Mouse (Mus musculus): ENCODE measurements around the gene Gdpd3. TPM values are rescaled to one million over a fixed set of nuclear protein-coding genes. Genes with fewer than 3 reads are reported as not detected.

Gdpd3 gene
- polyA plus RNA-seq, 1 experiment from 2014 or later, result 2.0 TPM

DNA sequence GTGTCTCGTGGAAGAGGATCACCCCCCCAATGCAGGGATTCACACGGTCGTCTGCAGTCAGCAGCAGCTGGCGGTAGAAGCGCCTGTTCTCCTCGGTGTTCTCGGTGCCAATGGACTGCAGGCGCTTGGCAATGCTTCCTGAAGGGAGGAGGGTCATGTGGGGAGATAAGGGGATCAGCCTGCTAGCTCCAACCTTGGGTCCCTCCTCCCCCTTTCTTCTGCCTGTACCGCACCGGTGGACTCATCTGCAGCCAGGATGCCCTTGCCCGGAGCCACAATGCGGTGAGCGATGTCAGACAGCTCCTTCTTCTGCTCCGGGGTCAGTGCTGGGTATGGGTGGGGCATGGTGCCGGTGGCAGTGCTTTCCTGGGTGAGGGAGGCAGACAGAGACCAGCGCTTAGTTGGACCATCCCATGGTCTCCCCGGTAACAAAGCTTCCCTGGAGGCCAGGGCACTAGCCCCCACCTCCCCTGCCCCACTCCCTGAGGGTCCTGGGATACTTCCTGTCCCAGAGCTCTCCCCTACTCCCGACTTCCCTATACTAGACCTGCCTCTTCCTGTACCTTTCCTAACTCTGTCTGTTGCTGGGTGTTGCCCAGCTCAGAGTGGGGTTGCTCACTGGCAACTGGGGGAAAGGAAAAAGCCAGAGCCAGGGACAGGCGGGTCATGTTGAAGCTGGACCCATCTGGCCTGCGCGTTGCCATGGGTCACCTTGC lies 31.4 kb downstream of the Gdpd3 start, which contains the start of gene Fam57b:
Fam57b (plus strand) TSS at position 258 of the 716 bp plus-strand sequence.
- Histone ChIP-seq H3K4me3 (replicated peaks; ENCODE audit: low read depth, low read length) (peak within 1 kb of the TSS; percentile 79), H3K27ac (replicated peaks; ENCODE audit: low read depth, low read length) (peak within 1 kb of the TSS; percentile 96), H3K36me3 (ENCODE audit: control insufficient read depth, insufficient read depth, low read length) (peaks cover 31% of the 10 kb centered on the region), H3K4me1 (ENCODE audit: control insufficient read depth, insufficient read depth, low read length) (peaks cover 31% of the 10 kb centered on the region), H3K9ac (replicated peaks; ENCODE audit: low read length) (peak within 1 kb of the TSS; percentile 80), H3K27me3 (ENCODE audit: control insufficient read depth, insufficient read depth, low read length) (no peaks in the 10 kb centered on the region), H3K9me3 (ENCODE audit: control insufficient read depth, low read length) (no peaks in the 10 kb centered on the region), H3K4me2 (ENCODE audit: low read length) (peak within 1 kb of the TSS; percentile 84)
- DNase-seq (peak; percentile 20), ATAC-seq (ENCODE audit: low FRiP score, low TSS enrichment) (no peak)
- WGBS, result 21% methylated on average over 21 of the region's 21 CpGs

DNA sequence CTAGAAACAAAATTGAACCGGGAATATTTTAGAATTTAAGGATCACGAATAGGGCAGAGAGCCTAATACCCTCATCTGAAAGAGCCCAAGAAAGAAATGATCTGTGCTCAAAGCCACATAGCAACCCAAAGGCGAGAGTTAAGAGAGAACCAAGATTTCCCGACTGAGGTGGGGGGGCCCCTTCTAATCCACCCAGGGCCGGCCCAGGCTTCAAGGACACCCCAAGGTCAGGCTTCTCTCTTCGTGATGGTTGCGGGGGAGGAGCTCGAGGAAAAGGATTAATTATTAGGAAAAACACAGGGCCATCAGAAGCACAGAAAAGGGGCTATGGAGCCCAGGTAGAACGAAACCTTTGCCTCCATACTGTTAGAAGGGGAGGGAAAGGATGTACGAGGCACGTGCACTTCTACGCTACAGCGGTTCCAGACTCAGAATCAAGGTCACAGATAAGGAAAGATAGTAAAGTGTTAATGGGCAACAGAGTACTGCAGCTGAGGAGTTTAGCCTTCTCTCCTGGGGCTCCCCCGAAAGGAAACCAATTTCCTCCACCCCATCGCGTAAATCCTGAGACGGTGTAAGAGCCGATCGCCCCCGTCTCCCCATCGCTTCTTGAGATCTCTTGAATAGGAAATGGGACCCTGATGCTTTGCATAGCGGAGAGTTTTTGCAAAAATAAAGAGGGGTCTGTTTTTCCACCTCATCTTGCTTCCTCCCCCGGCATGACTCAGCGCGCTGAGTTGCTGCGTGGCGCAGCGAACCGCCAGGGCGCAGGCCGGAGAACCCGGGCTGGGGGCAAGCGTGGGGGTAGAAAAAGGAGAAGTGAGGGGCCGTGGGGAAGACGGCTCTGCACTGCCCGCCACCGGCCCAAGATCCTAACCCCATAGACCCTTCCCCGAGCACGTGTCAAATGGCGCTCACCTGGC lies 32.3 kb downstream of the Gdpd3 start:
- DNase-seq (peak; percentile 22), ATAC-seq (ENCODE audit: low FRiP score, low TSS enrichment) (no peak)
- WGBS, result under 1% methylated on average over 40 of the region's 40 CpGs

DNA sequence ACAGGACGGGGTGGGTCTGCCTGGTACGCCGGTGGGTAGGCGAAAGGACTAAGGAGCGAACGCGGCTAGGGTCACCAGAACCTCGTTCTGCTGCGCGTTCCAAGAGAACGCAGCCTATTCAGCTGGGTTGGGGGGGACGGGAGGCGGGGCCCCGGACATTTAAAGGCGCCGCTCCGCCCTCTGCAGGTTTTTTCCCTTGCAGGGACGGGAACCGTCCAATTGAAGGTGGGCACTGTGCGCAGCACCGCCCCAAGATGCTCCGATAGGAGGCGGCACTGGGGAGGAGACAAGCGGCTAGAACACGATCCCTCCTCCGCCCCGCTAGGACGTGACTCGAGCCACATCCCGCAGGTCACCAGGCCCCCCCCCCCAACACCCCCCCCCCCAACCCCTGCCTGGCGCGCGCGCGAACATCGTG lies 32.9 kb downstream of the Gdpd3 start:
- Histone ChIP-seq H3K36me3 (ENCODE audit: control insufficient read depth, insufficient read depth, low read length) (peaks cover 29% of the 10 kb centered on the region), H3K4me3 (replicated peaks; ENCODE audit: low read depth, low read length) (peak overlapping the region; percentile 79), H3K9me3 (ENCODE audit: control insufficient read depth, low read length) (no peaks in the 10 kb centered on the region), H3K4me2 (ENCODE audit: low read length) (peak overlapping the region; percentile 84), H3K27me3 (ENCODE audit: control insufficient read depth, insufficient read depth, low read length) (no peaks in the 10 kb centered on the region), H3K4me1 (ENCODE audit: control insufficient read depth, insufficient read depth, low read length) (peaks cover 24% of the 10 kb centered on the region), H3K27ac (replicated peaks; ENCODE audit: low read depth, low read length) (peak overlapping the region; percentile 96), H3K9ac (replicated peaks; ENCODE audit: low read length) (peak overlapping the region; percentile 80)
- ATAC-seq (ENCODE audit: low FRiP score, low TSS enrichment) (peak; percentile 94), DNase-seq (peak; percentile 97)
- under 1% methylated on average over 30 of the region's 36 CpGs for WGBS

More for the DNA sequence above, 32.3 kb downstream of the Gdpd3 start:
- Histone ChIP-seq H3K36me3 (ENCODE audit: control insufficient read depth, insufficient read depth, low read length) (peaks cover 31% of the 10 kb centered on the region), H3K4me3 (replicated peaks; ENCODE audit: low read depth, low read length) (peak overlapping the region; percentile 79), H3K9ac (replicated peaks; ENCODE audit: low read length) (peak overlapping the region; percentile 80), H3K4me2 (ENCODE audit: low read length) (peak overlapping the region; percentile 84), H3K27me3 (ENCODE audit: control insufficient read depth, insufficient read depth, low read length) (no peaks in the 10 kb centered on the region), H3K9me3 (ENCODE audit: control insufficient read depth, low read length) (no peaks in the 10 kb centered on the region), H3K4me1 (ENCODE audit: control insufficient read depth, insufficient read depth, low read length) (peaks cover 24% of the 10 kb centered on the region), H3K27ac (replicated peaks; ENCODE audit: low read depth, low read length) (peak overlapping the region; percentile 96)

DNA sequence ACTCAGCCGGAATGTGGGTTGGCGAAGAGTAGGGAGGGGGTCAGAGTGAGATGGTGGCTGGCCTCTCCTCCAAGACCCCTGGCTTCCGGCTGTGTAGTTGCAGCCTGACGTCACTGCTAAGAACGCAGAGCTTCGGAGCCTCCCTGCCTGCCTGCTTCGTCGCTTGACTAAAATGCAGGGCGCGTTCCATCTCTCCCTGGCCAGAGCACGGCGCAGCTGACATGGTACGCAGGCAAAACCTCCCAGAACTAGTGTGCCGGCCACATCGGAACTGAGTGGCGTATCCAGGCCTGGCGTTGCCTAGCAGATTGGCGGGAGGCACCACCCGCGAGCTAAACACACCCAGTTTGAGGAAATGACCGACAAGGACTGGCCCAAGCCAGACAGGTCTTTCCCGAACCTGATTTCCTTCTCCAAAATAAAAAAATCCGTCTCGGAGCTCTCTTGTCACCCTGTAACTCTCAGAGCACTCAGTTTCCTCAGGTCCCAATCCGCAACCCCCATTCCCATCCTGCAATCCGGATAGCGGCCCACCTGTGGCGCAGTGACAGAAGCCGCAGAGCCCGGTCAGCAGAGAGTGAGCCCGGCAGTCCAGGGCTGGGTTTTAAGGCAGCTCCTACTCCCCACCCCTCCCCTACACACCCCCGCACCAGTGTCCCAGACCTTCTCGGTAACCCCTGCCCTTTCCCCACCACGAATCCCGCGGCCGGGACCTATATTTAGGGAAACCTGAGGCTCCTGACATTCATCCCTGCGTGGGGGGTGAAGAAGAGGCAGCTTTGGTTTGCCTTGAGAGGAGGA lies 33.5 kb downstream of the Gdpd3 start:
- Histone ChIP-seq H3K36me3 (ENCODE audit: control insufficient read depth, insufficient read depth, low read length) (peaks cover 24% of the 10 kb centered on the region), H3K9ac (replicated peaks; ENCODE audit: low read length) (peak overlapping the region; percentile 72), H3K4me2 (ENCODE audit: low read length) (peak overlapping the region; percentile 84), H3K4me3 (replicated peaks; ENCODE audit: low read depth, low read length) (peak overlapping the region; percentile 79), H3K9me3 (ENCODE audit: control insufficient read depth, low read length) (no peaks in the 10 kb centered on the region), H3K4me1 (ENCODE audit: control insufficient read depth, insufficient read depth, low read length) (peaks cover 24% of the 10 kb centered on the region), H3K27me3 (ENCODE audit: control insufficient read depth, insufficient read depth, low read length) (no peaks in the 10 kb centered on the region), H3K27ac (replicated peaks; ENCODE audit: low read depth, low read length) (peak overlapping the region; percentile 96)
- peak; percentile 93 for DNase-seq
- 1% methylated on average over 37 of the region's 38 CpGs for WGBS
- ATAC-seq (ENCODE audit: low FRiP score, low TSS enrichment), result peak; percentile 92

DNA sequence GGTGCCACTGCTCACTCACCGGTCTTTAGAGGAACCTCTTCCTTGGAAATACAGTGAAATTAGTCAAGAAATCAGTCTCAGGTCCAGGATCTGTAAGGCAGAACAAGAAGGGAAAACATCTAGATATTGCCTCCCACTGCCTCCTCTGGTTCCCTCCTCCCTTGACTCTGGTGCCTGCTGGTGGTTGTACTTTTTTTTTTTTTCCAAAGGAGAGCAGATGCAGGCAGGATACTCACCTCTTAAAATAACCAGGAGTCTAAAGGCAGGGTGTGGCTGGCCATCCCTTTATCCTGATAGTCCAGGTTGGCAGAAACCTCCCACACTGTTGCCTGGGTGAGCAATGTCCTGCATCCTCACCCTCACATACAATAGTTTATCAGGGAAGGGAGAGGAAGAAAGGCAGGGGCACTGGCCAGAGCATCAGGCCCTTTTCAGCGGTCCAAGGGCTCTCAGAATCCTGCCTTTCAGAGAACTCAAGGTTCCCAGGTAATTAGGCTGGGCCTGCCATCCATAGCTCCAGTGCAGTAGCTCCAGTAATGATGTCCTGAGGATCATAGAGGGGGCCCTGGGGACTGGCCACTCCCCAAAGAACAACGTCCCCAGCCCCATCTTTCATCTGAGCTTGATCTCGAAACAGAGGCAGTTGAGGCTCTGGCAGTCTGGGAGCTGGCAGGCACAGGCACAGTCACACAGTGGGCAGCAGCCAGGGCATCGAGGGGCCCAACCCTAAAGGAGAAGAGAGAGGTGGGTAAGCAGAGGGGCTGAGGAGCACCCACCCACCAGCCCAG lies 34.3 kb downstream of the Gdpd3 start:
- no peak for ATAC-seq (ENCODE audit: low FRiP score, low TSS enrichment)
- Histone ChIP-seq H3K4me2 (ENCODE audit: low read length) (peak overlapping the region; percentile 84), H3K27me3 (ENCODE audit: control insufficient read depth, insufficient read depth, low read length) (no peaks in the 10 kb centered on the region), H3K27ac (replicated peaks; ENCODE audit: low read depth, low read length) (peak overlapping the region; percentile 96), H3K9me3 (ENCODE audit: control insufficient read depth, low read length) (no peaks in the 10 kb centered on the region), H3K9ac (replicated peaks; ENCODE audit: low read length) (peak overlapping the region; percentile 72), H3K4me1 (ENCODE audit: control insufficient read depth, insufficient read depth, low read length) (peaks cover 24% of the 10 kb centered on the region), H3K36me3 (ENCODE audit: control insufficient read depth, insufficient read depth, low read length) (peaks cover 17% of the 10 kb centered on the region), H3K4me3 (replicated peaks; ENCODE audit: low read depth, low read length) (peak overlapping the region; percentile 79)
- no peak for DNase-seq
- 53% methylated on average over 5 of the region's 5 CpGs for WGBS

DNA sequence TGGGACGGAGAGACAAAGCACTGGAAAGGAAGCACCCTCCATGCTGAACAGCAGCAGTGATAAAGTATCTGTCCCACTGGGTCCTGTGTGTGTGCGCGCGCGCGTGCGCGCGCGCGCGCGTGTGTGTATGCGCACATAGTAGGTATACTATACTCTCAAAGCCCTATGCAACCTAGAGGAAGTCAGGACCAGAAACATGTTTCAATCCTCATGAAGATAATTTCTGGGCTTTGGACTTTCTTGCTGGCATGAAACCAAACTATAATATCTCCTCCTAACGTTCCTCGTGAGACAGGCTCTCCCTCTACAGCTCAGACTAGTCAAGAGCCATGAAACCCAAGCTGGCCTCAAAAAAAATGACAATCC lies 34.9 kb downstream of the Gdpd3 start:
- no peak for ATAC-seq (ENCODE audit: low FRiP score, low TSS enrichment)
- no peak overlapping the region for H3K27ac ChIP-seq (replicated peaks; ENCODE audit: low read depth, low read length)
- no peaks in the 10 kb centered on the region for H3K27me3 ChIP-seq (ENCODE audit: control insufficient read depth, insufficient read depth, low read length)
- H3K9ac ChIP-seq (replicated peaks; ENCODE audit: low read length), result no peak overlapping the region
- no peak overlapping the region for H3K4me2 ChIP-seq (ENCODE audit: low read length)
- WGBS, result 97% methylated on average over 16 of the region's 16 CpGs
- DNase-seq, result no peak
- H3K4me3 ChIP-seq (replicated peaks; ENCODE audit: low read depth, low read length), result no peak overlapping the region
- peaks cover 11% of the 10 kb centered on the region for H3K36me3 ChIP-seq (ENCODE audit: control insufficient read depth, insufficient read depth, low read length)
- H3K4me1 ChIP-seq (ENCODE audit: control insufficient read depth, insufficient read depth, low read length), result peaks cover 24% of the 10 kb centered on the region
- no peaks in the 10 kb centered on the region for H3K9me3 ChIP-seq (ENCODE audit: control insufficient read depth, low read length)

DNA sequence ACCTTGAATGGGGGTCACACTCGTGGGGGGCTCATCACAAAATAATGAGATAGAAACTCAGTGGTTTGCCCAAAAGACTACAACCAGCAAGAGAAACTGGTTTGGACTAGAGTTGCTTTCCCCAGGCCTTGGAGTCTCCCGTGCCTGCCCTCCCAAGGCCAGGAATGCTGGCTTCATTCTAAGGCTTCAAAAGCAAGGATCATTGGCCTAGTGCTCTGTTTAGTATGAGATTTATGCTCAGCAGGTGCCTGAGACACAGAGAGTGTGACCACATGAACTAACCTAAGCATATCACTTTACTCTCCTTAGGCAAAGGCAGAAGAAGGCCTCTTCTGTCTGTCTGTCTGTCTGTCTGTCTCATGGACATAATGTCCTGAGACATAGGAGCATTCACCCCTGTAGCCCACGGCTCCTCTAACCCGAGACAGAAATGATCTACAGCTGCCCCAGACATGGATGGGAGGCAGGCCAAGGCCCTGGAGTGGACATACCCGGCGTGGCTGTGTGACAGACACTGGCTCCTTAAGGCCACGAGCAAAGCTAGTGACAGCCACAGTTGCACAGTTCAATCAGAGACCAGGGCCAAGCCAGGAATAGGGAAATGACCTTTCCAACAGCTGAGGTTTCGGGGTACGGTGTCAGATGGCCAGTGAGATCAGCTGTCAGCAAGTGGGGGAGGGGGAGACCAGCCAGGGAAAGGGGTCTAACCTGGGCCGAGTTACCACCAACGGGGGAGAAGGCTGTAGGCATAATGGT lies 36.2 kb downstream of the Gdpd3 start:
- Histone ChIP-seq H3K9ac (replicated peaks; ENCODE audit: low read length) (no peak overlapping the region), H3K9me3 (ENCODE audit: control insufficient read depth, low read length) (no peaks in the 10 kb centered on the region), H3K4me3 (replicated peaks; ENCODE audit: low read depth, low read length) (no peak overlapping the region), H3K4me2 (ENCODE audit: low read length) (no peak overlapping the region), H3K4me1 (ENCODE audit: control insufficient read depth, insufficient read depth, low read length) (peaks cover 18% of the 10 kb centered on the region), H3K36me3 (ENCODE audit: control insufficient read depth, insufficient read depth, low read length) (no peaks in the 10 kb centered on the region), H3K27me3 (ENCODE audit: control insufficient read depth, insufficient read depth, low read length) (no peaks in the 10 kb centered on the region), H3K27ac (replicated peaks; ENCODE audit: low read depth, low read length) (no peak overlapping the region)
- ATAC-seq (ENCODE audit: low FRiP score, low TSS enrichment), result no peak
- no peak for DNase-seq
- 93% methylated on average over 11 of the region's 11 CpGs for WGBS
